In genomic region chr17:70850233-70850995, GRCm38 (mm10) we compare ENCODE assay signal across 8 mouse cellular contexts. TPM values are rescaled to one million over a fixed set of nuclear protein-coding genes. Genes with fewer than 3 reads are reported as not detected.
DNase-seq lines count a peak whose midpoint lies in the region; ATAC-seq and TF ChIP-seq lines count a peak whose summit lies in the region.

No protein-coding gene starts in this region.

- peaks cover 72% of the 10 kb centered on the region for H3K79me2 ChIP-seq in CH12.LX (replicated peaks; ENCODE audit: control insufficient read depth, extremely low read depth, insufficient read depth, poor library complexity, severe bottlenecking)

- intact Hi-C loops in heart, postnatal 10 days (cut with DNase I): no loop called here

- no peak for TF ChIP-seq RAD21 in CH12.LX (IDR thresholded peaks at IDR 0.05; ENCODE audit: low read depth, low read length)

- DNase-seq in CH12.LX (ENCODE audit: extremely low read depth): peak; percentile 46
- DNase-seq in adrenal gland, adult 2 months: peak; percentile 82
- DNase-seq in heart, postnatal 10 days: peak; percentile 75 to 82
- peak; percentile 79 for DNase-seq in limb, embryonic 11.5 days (ENCODE audit: low spot score)
- DNase-seq in midbrain, embryonic 11.5 days (ENCODE audit: low spot score, missing footprints): peak; percentile 98

- no peak for TF ChIP-seq CTCF in CH12.LX (conservative IDR thresholded peaks at IDR 0.05 in 1 of 2, IDR thresholded peaks at IDR 0.05 in 1 of 2; ENCODE audit: low read depth in 2 of 2, low read length in 2 of 2)

- in situ Hi-C loops in CH12.LX (cut with MboI; ENCODE audit: low pct_ligation_motif_present, low pct_unique_long_range_greater_than_20kb, low sequenced_read_pairs): loop anchor here (5.0 kb wide), 1 partner anchor 62 kb away; no protein-coding TSS in a partner anchor

- H3K27ac ChIP-seq in CH12.LX (ENCODE audit: insufficient read depth, low read depth): peak overlapping the region; percentile 94
- peak overlapping the region; percentile 99 for H3K27ac ChIP-seq in limb, embryonic 11.5 days (replicated peaks; ENCODE audit: low read depth, low read length)
- peak overlapping the region; percentile 92 for H3K27ac ChIP-seq in midbrain, embryonic 11.5 days (ENCODE audit: low read depth, low read length)
- peak overlapping the region; percentile 98 for H3K27ac ChIP-seq in stomach, embryonic 14.5 days (ENCODE audit: low read length)

- TF ChIP-seq EP300 in CH12.LX (IDR thresholded peaks at IDR 0.05; ENCODE audit: low read length): no peak

- peak; percentile 6 for ATAC-seq in limb, embryonic 11.5 days (ENCODE audit: insufficient number of reproducible peaks, low FRiP score, low TSS enrichment, low read depth)
- ATAC-seq in midbrain, embryonic 11.5 days (ENCODE audit: low FRiP score): peak; percentile 26
- ATAC-seq in stomach, embryonic 14.5 days (ENCODE audit: insufficient number of reproducible peaks, insufficient read depth, low FRiP score, low read depth): no peak
- ATAC-seq in activated CD4-positive, CD25-positive, alpha-beta regulatory T cell, adult 4 months: no peak

- peak overlapping the region; percentile 8; the same call in 1 of the 2 replicates for H3K4me2 ChIP-seq in CH12.LX (ENCODE audit: insufficient read depth, low read depth, poor library complexity, severe bottlenecking)
- peak overlapping the region; percentile 94 for H3K4me2 ChIP-seq in limb, embryonic 11.5 days (ENCODE audit: low read depth, severe bottlenecking)
- H3K4me2 ChIP-seq in midbrain, embryonic 11.5 days: peak overlapping the region; percentile 93
- H3K4me2 ChIP-seq in stomach, embryonic 14.5 days (replicated peaks; ENCODE audit: low read depth, low read length): peak overlapping the region; percentile 94

- H3K36me3 ChIP-seq in CH12.LX (replicated peaks in 1 of 2; ENCODE audit: control insufficient read depth in 1 of 2, insufficient read depth in 1 of 2, low read length in 1 of 2): peaks cover 10 to 23% of the 10 kb centered on the region in 2 experiments
- H3K36me3 ChIP-seq in erythroblast, embryonic 14.5 days (ENCODE audit: control insufficient read depth): no peaks in the 10 kb centered on the region
- no peaks in the 10 kb centered on the region for H3K36me3 ChIP-seq in limb, embryonic 11.5 days (ENCODE audit: control insufficient read depth, insufficient read depth, low read length)
- H3K36me3 ChIP-seq in midbrain, embryonic 11.5 days (ENCODE audit: control insufficient read depth, insufficient read depth, low read length): no peaks in the 10 kb centered on the region; the same call in 1 of the 2 replicates
- peaks cover 8% of the 10 kb centered on the region; the same call in 1 of the 2 replicates for H3K36me3 ChIP-seq in stomach, embryonic 14.5 days (ENCODE audit: control insufficient read depth, insufficient read depth, low read length)

- peak overlapping the region; percentile 83 to 94 (median 93) for H3K4me3 ChIP-seq in CH12.LX (replicated peaks in 1 of 3; ENCODE audit: low read depth in 2 of 3, low read length in 2 of 3, poor library complexity in 1 of 3)
- peak overlapping the region; percentile 71 for H3K4me3 ChIP-seq in erythroblast, embryonic 14.5 days (replicated peaks)
- H3K4me3 ChIP-seq in limb, embryonic 11.5 days (ENCODE audit: low read depth, low read length): peak overlapping the region; percentile 61
- H3K4me3 ChIP-seq in midbrain, embryonic 11.5 days (ENCODE audit: low read depth, low read length): peak overlapping the region; percentile 57
- H3K4me3 ChIP-seq in stomach, embryonic 14.5 days (ENCODE audit: low read depth, low read length): peak overlapping the region; percentile 82

- no peaks in the 10 kb centered on the region for H3K9me3 ChIP-seq in CH12.LX (replicated peaks; ENCODE audit: low read length)
- H3K9me3 ChIP-seq in erythroblast, embryonic 14.5 days (ENCODE audit: control insufficient read depth, low read length): no peaks in the 10 kb centered on the region
- H3K9me3 ChIP-seq in limb, embryonic 11.5 days (ENCODE audit: control insufficient read depth, low read length): no peaks in the 10 kb centered on the region
- H3K9me3 ChIP-seq in midbrain, embryonic 11.5 days (ENCODE audit: control insufficient read depth, low read length): no peaks in the 10 kb centered on the region
- no peaks in the 10 kb centered on the region for H3K9me3 ChIP-seq in stomach, embryonic 14.5 days (ENCODE audit: control insufficient read depth, low read depth, low read length)

- no peaks in the 10 kb centered on the region for H3K27me3 ChIP-seq in CH12.LX (replicated peaks)
- H3K27me3 ChIP-seq in erythroblast, embryonic 14.5 days (ENCODE audit: control insufficient read depth): peaks cover 73% of the 10 kb centered on the region
- H3K27me3 ChIP-seq in limb, embryonic 11.5 days (ENCODE audit: control insufficient read depth, insufficient read depth, low read length): no peaks in the 10 kb centered on the region
- no peaks in the 10 kb centered on the region for H3K27me3 ChIP-seq in midbrain, embryonic 11.5 days (ENCODE audit: control insufficient read depth, insufficient read depth, low read length)
- H3K27me3 ChIP-seq in stomach, embryonic 14.5 days (ENCODE audit: control insufficient read depth, insufficient read depth, low read length): no peaks in the 10 kb centered on the region

- under 1% methylated on average over 40 of the region's 40 CpGs for WGBS in limb, embryonic 11.5 days
- WGBS in midbrain, embryonic 11.5 days: under 1% methylated on average over 40 of the region's 40 CpGs
- WGBS in stomach, embryonic 14.5 days: under 1% methylated on average over 40 of the region's 40 CpGs

- peak overlapping the region; percentile 98 for H3K9ac ChIP-seq in CH12.LX (ENCODE audit: insufficient read depth, low read depth)
- peak overlapping the region; percentile 86 for H3K9ac ChIP-seq in limb, embryonic 11.5 days (ENCODE audit: low read length)
- H3K9ac ChIP-seq in midbrain, embryonic 11.5 days (ENCODE audit: low read length): peak overlapping the region; percentile 79
- H3K9ac ChIP-seq in stomach, embryonic 14.5 days (replicated peaks; ENCODE audit: low read depth, low read length): peak overlapping the region; percentile 88

- peaks cover 0 to 13% of the 10 kb centered on the region in 2 experiments; a peak in 2 of 4 replicates for H3K4me1 ChIP-seq in CH12.LX (ENCODE audit: control insufficient read depth in 1 of 2, insufficient read depth in 2 of 2)
- peaks cover 48% of the 10 kb centered on the region for H3K4me1 ChIP-seq in erythroblast, embryonic 14.5 days (ENCODE audit: control insufficient read depth)
- peaks cover 7% of the 10 kb centered on the region; the same call in 1 of the 2 replicates for H3K4me1 ChIP-seq in limb, embryonic 11.5 days (ENCODE audit: control insufficient read depth, insufficient read depth, low read length)
- H3K4me1 ChIP-seq in midbrain, embryonic 11.5 days (ENCODE audit: control insufficient read depth, insufficient read depth, low read length): peaks cover 19% of the 10 kb centered on the region
- H3K4me1 ChIP-seq in stomach, embryonic 14.5 days (ENCODE audit: control insufficient read depth, insufficient read depth, low read length): peaks cover 7% of the 10 kb centered on the region; the same call in 1 of the 2 replicates

- dilution Hi-C loops in CH12.LX (cut with MboI; ENCODE audit: extremely low pct_ligation_motif_present, extremely low pct_unique_long_range_greater_than_20kb, low sequenced_read_pairs): no loop called here

- TF ChIP-seq POLR2A in CH12.LX (IDR thresholded peaks at IDR 0.05; ENCODE audit: low read depth, low read length): no peak

TF ChIP-seq in CH12.LX, 34 proteins besides CTCF, POLR2A, EP300 and RAD21 (continues in another document):
- no peak for TF ChIP-seq ZC3H11A (IDR thresholded peaks at IDR 0.05; ENCODE audit: low read depth, low read length)
- no peak for TF ChIP-seq GABPA (IDR thresholded peaks at IDR 0.05; ENCODE audit: insufficient replicate concordance, low read depth, low read length)
- TF ChIP-seq ZKSCAN1 (IDR thresholded peaks at IDR 0.05; ENCODE audit: borderline replicate concordance, low read depth, low read length): no peak
- TF ChIP-seq NELFE (IDR thresholded peaks at IDR 0.05; ENCODE audit: low read depth, low read length): no peak
- TF ChIP-seq MXI1 (IDR thresholded peaks at IDR 0.05; ENCODE audit: low read depth, low read length): peak; percentile 92; the same call in 1 of the 2 replicates
- TF ChIP-seq PAX5 (IDR thresholded peaks at IDR 0.05; ENCODE audit: low read length): no peak
- no peak for TF ChIP-seq IRF4 (IDR thresholded peaks at IDR 0.05; ENCODE audit: low read depth, low read length)
- no peak for TF ChIP-seq E2F4 (IDR thresholded peaks at IDR 0.05; ENCODE audit: insufficient replicate concordance, low read depth, low read length)
- no peak for TF ChIP-seq CHD2 (IDR thresholded peaks at IDR 0.05; ENCODE audit: low read length)
- TF ChIP-seq CHD1 (IDR thresholded peaks at IDR 0.05; ENCODE audit: low read depth, low read length): 0 out of 2 replicates have a peak, but pooled peaks have one; percentile 7
- no peak for TF ChIP-seq ETS1 (conservative IDR thresholded peaks at IDR 0.05; ENCODE audit: low read depth, low read length)
- TF ChIP-seq TCF12 (IDR thresholded peaks at IDR 0.05; ENCODE audit: low read depth, low read length): no peak
- TF ChIP-seq HCFC1 (IDR thresholded peaks at IDR 0.05; ENCODE audit: low read depth, low read length): no peak
- no peak for TF ChIP-seq ZMIZ1 (IDR thresholded peaks at IDR 0.05; ENCODE audit: low read depth, low read length)
- peak; percentile 53; the same call in 1 of the 2 replicates for TF ChIP-seq MAX (IDR thresholded peaks at IDR 0.05; ENCODE audit: low read length)
- no peak for TF ChIP-seq MEF2A (IDR thresholded peaks at IDR 0.05; ENCODE audit: borderline replicate concordance, low read depth, low read length)
- TF ChIP-seq TBP (conservative IDR thresholded peaks at IDR 0.05; ENCODE audit: low read depth, low read length): no peak
- TF ChIP-seq ELF1 (IDR thresholded peaks at IDR 0.05; ENCODE audit: low read depth, low read length): no peak
- no peak for TF ChIP-seq JUND (conservative IDR thresholded peaks at IDR 0.05; ENCODE audit: low read depth, low read length)

RNA-seq across cellular contexts. Expression of gene Tgif1, which starts 2.9 kb away (rescaled TPM):
- total RNA-seq in CH12.LX (2012; rRNA removed) (37.0 and 44.5 TPM in 2 replicates), CH12.LX (2014; rRNA removed) (66.3 and 70.6 TPM in 2 replicates)
- polyA plus RNA-seq in CH12.LX (2012; ENCODE audit: insufficient read length, low read depth): 59.2 and 74.4 TPM in 2 replicates
- total RNA-seq in adrenal gland, adult 2 months (2021): 10 to 100 TPM; 39.3 to 56.3 TPM
- 27.8 and 30.3 TPM in 2 replicates for polyA plus RNA-seq in adrenal gland, adult 2 months (2012; rRNA removed)
- polyA plus RNA-seq in erythroblast, embryonic 14.5 days (2012): 0.03 and 0.04 TPM in 2 replicates
- 10 to 100 TPM; 11.1 TPM for total RNA-seq in heart, postnatal 10 days (2021)
- 102 and 106 TPM in 2 replicates for polyA plus RNA-seq in limb, embryonic 11.5 days (2014; fragmentation: Nextera tagmentation; extraction: Ambion mirVana)
- polyA plus RNA-seq in midbrain, embryonic 11.5 days (2014; fragmentation: Nextera tagmentation; extraction: Ambion mirVana): 53.0 and 58.4 TPM in 2 replicates
- 65.0 and 66.5 TPM in 2 replicates for polyA plus RNA-seq in stomach, embryonic 14.5 days (2014; fragmentation: Nextera tagmentation; extraction: Ambion mirVana)
- 10 to 100 TPM; 38.4 to 58.2 TPM for polyA plus RNA-seq in activated CD4-positive, CD25-positive, alpha-beta regulatory T cell, adult 4 months (2017; shearing (Covaris generic))

Comparison
In these comparisons a context has a peak if more than half of its experiments do, and no peak if none do; other contexts are left out.
1. DNase-seq: peak in every context shown above with its lines; median percentile 98 in midbrain, embryonic 11.5 days; 82 in adrenal gland, adult 2 months; 79 in limb, embryonic 11.5 days; 78 in heart, postnatal 10 days; 46 in CH12.LX.
2. H3K4me2 ChIP-seq: peak in every context shown above with its lines; median percentile 94 in limb, embryonic 11.5 days; 94 in stomach, embryonic 14.5 days; 93 in midbrain, embryonic 11.5 days; 8 in CH12.LX.
3. ATAC-seq: peak in limb, embryonic 11.5 days (single experiment) and midbrain, embryonic 11.5 days (single experiment); none in stomach, embryonic 14.5 days (single experiment) and activated CD4-positive, CD25-positive, alpha-beta regulatory T cell, adult 4 months (single experiment).
4. RNA of gene Tgif1, which starts 2.9 kb away (polyA plus RNA-seq): 102 to 106 TPM in limb, embryonic 11.5 days, 59.2 to 74.4 TPM in CH12.LX, 65.0 to 66.5 TPM in stomach, embryonic 14.5 days, 38.4 to 58.2 TPM in activated CD4-positive, CD25-positive, alpha-beta regulatory T cell, adult 4 months, 53.0 to 58.4 TPM in midbrain, embryonic 11.5 days and 27.8 to 30.3 TPM in adrenal gland, adult 2 months; 0.03 to 0.04 TPM in erythroblast, embryonic 14.5 days; every median in the first group is over 10 times any median in the second.
5. Peak in every context shown above with its lines, with median percentiles within 50 percentile points of each other: H3K27ac ChIP-seq, H3K4me3 ChIP-seq and H3K9ac ChIP-seq.